Comparison of ENCODE assay signal across 12 mouse cellular contexts in genomic region chr13:37542744-37543196, GRCm38 (mm10).
DNase-seq lines count a peak whose midpoint lies in the region; ATAC-seq lines count a peak whose summit lies in the region.
"Had no signal": no experiment of that assay in that cellular context is flagged by ENCODE, and none has a peak within 500 bp of the region (broad histone marks: within the 10 kb centered on the region; RNA-seq: fewer than 3 reads in every experiment).

No protein-coding gene starts in this region.

- H3K9me3 ChIP-seq in kidney, embryonic 16.5 days (ENCODE audit: low read length): no peaks in the 10 kb centered on the region
- H3K9me3 ChIP-seq in embryonic facial prominence, embryonic 10.5 days: no peaks in the 10 kb centered on the region
- H3K9me3 ChIP-seq: liver, embryonic 13.5 days had no signal

- no peaks in the 10 kb centered on the region for H3K27me3 ChIP-seq in kidney, embryonic 16.5 days (ENCODE audit: insufficient read depth, low read length)
- H3K27me3 ChIP-seq in embryonic facial prominence, embryonic 10.5 days (replicated peaks; ENCODE audit: low read depth, poor library complexity, severe bottlenecking): no peaks in the 10 kb centered on the region
- H3K27me3 ChIP-seq: liver, embryonic 13.5 days had no signal

- DNase-seq in kidney, adult 18-20 months: no peak
- DNase-seq in 416B (ENCODE audit: low read depth): peak; percentile 63
- DNase-seq in A20 (ENCODE audit: low read depth, low spot score): peak; percentile 81
- no peak for DNase-seq in embryonic facial prominence, embryonic 10.5 days (ENCODE audit: low spot score)
- DNase-seq in gastrocnemius, adult 8-10 months (ENCODE audit: low spot score in 2 of 2): no peak
- DNase-seq: cerebellum, adult 11 months; forebrain, postnatal 0 days; liver, embryonic 13.5 days had no signal

- peaks cover 12% of the 10 kb centered on the region for H3K4me1 ChIP-seq in kidney, embryonic 16.5 days (ENCODE audit: insufficient read depth, low read length)
- H3K4me1 ChIP-seq in embryonic facial prominence, embryonic 10.5 days: peaks cover 35% of the 10 kb centered on the region

- no peak overlapping the region for H3K27ac ChIP-seq in kidney, embryonic 16.5 days (ENCODE audit: low read length)
- H3K27ac ChIP-seq in embryonic facial prominence, embryonic 10.5 days (replicated peaks): 0 out of 2 replicates have a peak overlapping the region, but pooled peaks have one; percentile 10
- H3K27ac ChIP-seq: liver, embryonic 13.5 days; macrophage had no signal

- 81% methylated on average over 13 of the region's 13 CpGs for WGBS in kidney, embryonic 16.5 days
- WGBS in embryonic facial prominence, embryonic 10.5 days: 88% methylated on average over 13 of the region's 13 CpGs

- no peak overlapping the region for H3K4me3 ChIP-seq in kidney, embryonic 16.5 days (ENCODE audit: low read length)
- no peak overlapping the region for H3K4me3 ChIP-seq in embryonic facial prominence, embryonic 10.5 days
- H3K4me3 ChIP-seq: liver, embryonic 13.5 days had no signal

- no peak overlapping the region for H3K4me2 ChIP-seq in kidney, embryonic 16.5 days (replicated peaks; ENCODE audit: low read depth, low read length)

- no peaks in the 10 kb centered on the region for H3K36me3 ChIP-seq in kidney, embryonic 16.5 days (ENCODE audit: insufficient read depth, low read length)
- H3K36me3 ChIP-seq in embryonic facial prominence, embryonic 10.5 days (replicated peaks): no peaks in the 10 kb centered on the region
- H3K36me3 ChIP-seq: liver, embryonic 13.5 days had no signal

- no peak overlapping the region for H3K9ac ChIP-seq in kidney, embryonic 16.5 days (replicated peaks; ENCODE audit: low read length)
- H3K9ac ChIP-seq: forebrain, postnatal 0 days; liver, embryonic 13.5 days had no signal

- ATAC-seq in kidney, embryonic 16.5 days (ENCODE audit: low FRiP score, low TSS enrichment): 0 out of 2 replicates have a peak, but pooled peaks have one; percentile 17
- ATAC-seq in inflammation-experienced regulatory T-cells, adult 6 months: no peak
- ATAC-seq: forebrain, postnatal 0 days; intestine, postnatal 0 days had no signal

Comparison
In these comparisons a context has a peak if more than half of its experiments do, and no peak if none do; other contexts are left out.
1. DNase-seq: peak in 416B (single experiment) and A20 (single experiment); none in kidney, adult 18-20 months (single experiment), embryonic facial prominence, embryonic 10.5 days (single experiment) and gastrocnemius, adult 8-10 months (0 of 2).